Mouse (Mus musculus) kidney, embryonic 14.5 days (tissue): ENCODE data around the gene Serac1. TPM values are rescaled to one million over a fixed set of nuclear protein-coding genes. Genes with fewer than 3 reads are reported as not detected.

Experiments
- ATAC-seq: fragments of 200-750 bp; cut with Nextera tagmentation; 2 replicates; pipeline ENCODE4 v1.8.0; 2017; ENCODE audit warnings: moderate number of reproducible peaks, mild to moderate bottlenecking, moderate TSS enrichment, moderate library complexity; ENCODE audit not compliant: low FRiP score, low TSS enrichment
- H3K27ac ChIP-seq: fragments of 300-500 bp; sonication (generic); 2 replicates; pipeline ENCODE4 v1.5.1; 2014; ENCODE audit warnings: low read depth, mild to moderate bottlenecking, low read length, moderate library complexity, mixed read lengths
- H3K27me3 ChIP-seq: fragments of 300-500 bp; sonication (generic); 2 replicates; pipeline ENCODE4 v1.6.1; 2014; ENCODE audit warnings: mild to moderate bottlenecking, low read length; ENCODE audit not compliant: control insufficient read depth, insufficient read depth
- H3K36me3 ChIP-seq: fragments of 300-500 bp; sonication (generic); 2 replicates; pipeline ENCODE4 v1.6.1; 2014; ENCODE audit warnings: low read length, mixed read lengths; ENCODE audit not compliant: control insufficient read depth, insufficient read depth
- H3K4me1 ChIP-seq: fragments of 300-500 bp; sonication (generic); 2 replicates; pipeline ENCODE4 v1.6.1; 2014; ENCODE audit warnings: low read length, mixed read lengths; ENCODE audit not compliant: control insufficient read depth, insufficient read depth
- H3K4me2 ChIP-seq: fragments of 300-500 bp; sonication (generic); replicated peaks from 2 replicates; pipeline ENCODE4 v1.6.1; 2014; ENCODE audit warnings: low read depth, mild to moderate bottlenecking, low read length
- H3K4me3 ChIP-seq: fragments of 300-500 bp; sonication (generic); 2 replicates; pipeline ENCODE4 v1.5.1; 2014; ENCODE audit warnings: mild to moderate bottlenecking, low read length
- H3K9ac ChIP-seq: fragments of 300-500 bp; sonication (generic); 2 replicates; pipeline ENCODE4 v1.6.1; 2014; ENCODE audit warnings: low read depth, mild to moderate bottlenecking, low read length, moderate library complexity
- H3K9me3 ChIP-seq: fragments of 300-500 bp; sonication (generic); 2 replicates; pipeline ENCODE4 v1.6.1; 2016; ENCODE audit warnings: low read length; ENCODE audit not compliant: control insufficient read depth
- WGBS: fragments of 180-500 bp; shearing (Covaris S2); extraction: QIAGEN DNeasy Blood & Tissue Kit; methylation state at CpG from one replicate; pipeline ENCODE4 v1.1.7; 2014; 5-methylcytosine and 5-hydroxymethylcytosine counted together
- polyA plus RNA-seq: library from polyadenylated mRNA; unstranded; fragments of >200 nt; fragmentation: Nextera tagmentation; extraction: Ambion mirVana; gene quantifications from 2 replicates; pipeline ENCODE4 v1.2.1, GENCODE M21; 2014

Serac1 gene
- polyA plus RNA-seq, 1 experiment from 2014 or later = 6.6 TPM

DNA sequence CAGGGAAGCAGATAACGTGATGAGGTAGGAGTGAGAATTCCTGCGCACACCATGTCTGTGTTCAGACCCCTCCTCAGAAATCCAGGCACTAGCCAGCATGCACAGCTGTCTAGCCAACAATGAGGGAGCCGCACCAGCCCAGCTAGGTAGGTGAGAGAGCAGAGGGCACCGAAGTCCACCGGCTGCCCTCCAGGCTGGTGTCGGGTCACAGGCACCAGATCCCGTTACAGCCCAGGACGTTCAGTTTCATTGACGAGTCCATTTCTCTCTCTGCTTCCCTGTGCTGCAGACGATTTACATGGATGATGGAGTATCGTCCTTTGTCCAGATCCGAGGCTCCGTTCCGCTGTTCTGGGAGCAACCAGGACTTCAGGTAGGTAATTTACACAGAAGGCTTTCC, 83.0 kb downstream of the Serac1 start:
- Histone ChIP-seq H3K4me3 (no peak overlapping the region), H3K27me3 (no peaks in the 10 kb centered on the region), H3K27ac (no peak overlapping the region), H3K4me2 (no peak overlapping the region), H3K4me1 (no peaks in the 10 kb centered on the region), H3K36me3 (no peaks in the 10 kb centered on the region), H3K9ac (no peak overlapping the region), H3K9me3 (no peaks in the 10 kb centered on the region)
- WGBS = 53% methylated on average over 14 of the region's 14 CpGs
- no peak; the same call in 1 of the 2 replicates for ATAC-seq

DNA sequence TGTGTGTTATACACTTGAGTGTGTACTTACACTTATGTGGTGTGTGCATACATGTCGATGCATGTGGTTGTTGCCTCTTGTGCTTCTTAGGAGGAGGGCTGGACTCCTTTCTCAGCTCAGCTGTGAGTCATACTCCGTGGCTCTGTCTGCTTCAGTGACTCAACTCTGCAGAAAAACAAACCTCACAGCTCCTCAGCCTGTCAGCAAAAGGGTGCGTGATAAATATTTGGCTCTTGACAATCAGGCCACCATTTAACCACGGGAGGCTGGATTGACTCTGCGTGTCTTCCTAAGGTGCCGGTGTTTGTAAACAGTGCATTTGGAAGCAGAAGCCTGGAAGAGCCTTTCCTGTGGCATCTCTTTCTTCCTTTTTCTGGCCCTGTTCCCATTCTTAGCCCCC, 84.9 kb downstream of the Serac1 start:
- ATAC-seq = no peak
- no peaks in the 10 kb centered on the region for H3K9me3 ChIP-seq
- no peaks in the 10 kb centered on the region for H3K27me3 ChIP-seq
- H3K27ac ChIP-seq = no peak overlapping the region
- H3K36me3 ChIP-seq = no peaks in the 10 kb centered on the region
- H3K4me3 ChIP-seq = no peak overlapping the region
- H3K4me2 ChIP-seq = no peak overlapping the region
- 51% methylated on average over 6 of the region's 6 CpGs for WGBS
- H3K4me1 ChIP-seq = no peaks in the 10 kb centered on the region
- H3K9ac ChIP-seq = no peak overlapping the region

DNA sequence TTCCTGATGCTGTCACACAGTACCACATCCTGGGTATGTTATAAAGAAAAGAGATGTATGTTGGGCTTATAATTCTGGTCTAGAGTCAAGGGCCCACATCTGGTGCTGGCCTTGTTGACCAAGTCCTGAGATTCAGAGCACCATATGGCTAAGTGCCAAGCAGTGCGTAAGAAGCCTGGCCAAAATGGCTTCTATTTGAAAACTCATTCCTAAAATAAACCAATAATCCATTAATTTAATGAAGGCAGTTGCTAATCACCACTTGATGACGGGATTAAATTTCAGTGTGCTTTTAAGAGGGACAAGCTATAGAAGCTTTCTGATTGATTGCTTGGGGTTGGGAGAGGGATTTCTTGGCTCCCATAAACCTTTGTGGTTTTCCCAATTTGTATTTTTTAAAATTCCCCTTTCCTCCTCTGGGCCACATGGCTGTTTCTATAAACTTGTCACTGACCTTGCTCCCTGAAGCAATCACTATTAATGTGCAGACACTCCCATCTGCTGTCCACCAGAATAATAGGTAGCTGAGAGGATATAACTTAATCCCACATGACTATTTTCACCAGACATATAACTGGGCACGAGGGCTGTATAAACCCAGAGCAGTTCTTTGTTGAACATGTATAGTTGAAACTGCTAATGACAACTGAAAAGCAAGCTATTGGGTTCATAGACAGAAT, 85.8 kb downstream of the Serac1 start:
- H3K9me3 ChIP-seq = no peaks in the 10 kb centered on the region
- H3K36me3 ChIP-seq = no peaks in the 10 kb centered on the region
- no peak overlapping the region for H3K4me2 ChIP-seq
- no peaks in the 10 kb centered on the region for H3K27me3 ChIP-seq
- H3K27ac ChIP-seq = no peak overlapping the region
- no peaks in the 10 kb centered on the region for H3K4me1 ChIP-seq
- ATAC-seq = 0 out of 2 replicates have a peak, but pooled peaks have one; percentile 4
- no peak overlapping the region for H3K4me3 ChIP-seq
- no peak overlapping the region for H3K9ac ChIP-seq
- 52% methylated on average over 3 of the region's 3 CpGs for WGBS

DNA sequence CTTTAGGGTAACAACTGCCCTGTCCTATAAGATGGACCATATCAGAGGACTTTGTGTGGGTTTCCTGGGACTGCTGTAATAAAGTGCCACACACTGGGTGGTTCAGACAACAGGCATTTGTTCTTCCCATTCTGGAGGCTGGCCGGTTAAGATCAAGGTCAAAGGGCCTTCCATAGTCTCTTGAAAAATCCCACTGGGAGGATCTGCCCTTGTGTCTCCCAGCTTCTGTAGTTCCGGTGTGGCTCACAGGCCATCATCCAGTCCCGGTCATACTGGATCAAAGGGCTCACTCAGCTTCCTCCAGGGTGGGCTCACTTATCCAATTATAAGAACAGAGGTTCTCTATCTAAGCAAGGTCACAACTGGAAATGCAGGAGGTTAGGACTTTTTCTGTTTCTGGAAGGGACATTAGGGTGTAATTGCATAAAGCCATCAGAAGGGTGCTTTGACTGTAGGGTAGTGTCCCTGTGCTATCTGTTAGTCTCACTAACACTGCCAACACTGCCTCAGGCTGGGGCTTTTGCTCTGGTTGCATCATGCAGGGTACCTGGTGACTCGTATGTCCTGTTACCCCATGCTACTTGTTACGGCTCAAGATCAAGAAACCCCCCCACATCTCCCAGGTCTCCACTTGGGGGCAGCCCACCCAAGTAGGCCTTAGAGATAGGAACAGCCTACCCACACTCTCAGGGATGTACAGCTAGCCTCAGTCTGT, 86.5 kb downstream of the Serac1 start:
- Histone ChIP-seq H3K27me3 (no peaks in the 10 kb centered on the region), H3K4me2 (no peak overlapping the region), H3K9ac (no peak overlapping the region), H3K36me3 (no peaks in the 10 kb centered on the region), H3K9me3 (no peaks in the 10 kb centered on the region), H3K4me1 (peaks cover 3% of the 10 kb centered on the region), H3K4me3 (no peak overlapping the region), H3K27ac (no peak overlapping the region)
- 68% methylated on average over 5 of the region's 5 CpGs for WGBS
- ATAC-seq = peak; percentile 26; the same call in 1 of the 2 replicates

Other genes starting within 250 kb of the Serac1 start
- 27.6 and 44.5 TPM in 2 replicates for gene Snx9, start 238.4 kb downstream of the Serac1 start, polyA plus RNA-seq
- 2.9 and 4.3 TPM in 2 replicates for gene Synj2, start 138.5 kb downstream of the Serac1 start, polyA plus RNA-seq
- 180 and 218 TPM in 2 replicates for gene Gtf2h5, start within 50 bp of the Serac1 start, polyA plus RNA-seq
- 73.7 and 86.4 TPM in 2 replicates for gene Tulp4, start 26.7 kb upstream of the Serac1 start, polyA plus RNA-seq
- 8.4 and 15.8 TPM in 2 replicates for gene Tmem181a, start 177.1 kb upstream of the Serac1 start, polyA plus RNA-seq
- gene Dynlt1a, start 237.8 kb upstream of the Serac1 start, polyA plus RNA-seq = 17.5 and 20.2 TPM in 2 replicates